Mouse (Mus musculus) testis, adult 2 months (tissue): ENCODE results near the gene Kncn.

Experiments used
- CTCF ChIP-seq: fragments of 200-500 bp; IDR thresholded peaks from 2 replicates; pipeline ENCODE4 v1.5.1; 2012; ENCODE audit warnings: low read depth, mild to moderate bottlenecking, inconsistent platforms, low read length, moderate library complexity; ENCODE audit not compliant: control insufficient read depth, insufficient read depth, insufficient replicate concordance
- POLR2A ChIP-seq: fragments of 200-500 bp; IDR thresholded peaks from 2 replicates; pipeline ENCODE4 v1.6.1; 2012; ENCODE audit warnings: low read depth, mild to moderate bottlenecking, inconsistent platforms, low read length, moderate library complexity; ENCODE audit not compliant: control insufficient read depth

DNA sequence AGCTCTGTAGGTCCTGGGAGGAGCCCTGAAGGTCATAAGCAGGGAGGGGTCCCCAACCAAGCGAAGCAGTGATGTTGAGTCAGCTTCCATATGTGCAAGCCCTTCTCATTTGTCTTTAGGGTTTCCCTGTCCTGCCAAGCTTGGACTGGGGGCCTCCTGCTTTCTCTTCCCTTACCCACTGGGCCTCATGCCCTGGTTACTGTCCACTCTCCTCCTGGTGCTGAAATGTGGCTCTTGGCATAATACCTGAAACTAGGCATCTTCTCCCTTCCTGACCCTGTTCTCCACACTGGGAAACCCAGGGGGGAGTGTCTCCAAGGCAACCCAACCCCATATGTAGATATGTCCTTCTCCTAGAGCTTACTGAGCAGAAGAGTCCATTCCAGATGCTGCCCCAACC, 2.7 kb downstream of the Kncn start:
- no peak for TF ChIP-seq CTCF
- TF ChIP-seq POLR2A = no peak
